Mouse (Mus musculus): ENCODE data around the gene Fli1. TPM values are rescaled to one million over a fixed set of nuclear protein-coding genes. Genes with fewer than 3 reads are reported as not detected.

Gene Fli1
- polyA plus RNA-seq, 1 experiment: not detected

- no peaks in the 10 kb centered on the region for H3K36me3 ChIP-seq (ENCODE audit: control insufficient read depth, insufficient read depth)
- H3ac ChIP-seq (ENCODE audit: control insufficient read depth, insufficient read length): no peak overlapping the region
- no peak overlapping the region for H3K4me3 ChIP-seq
- no peak overlapping the region for H3K4me2 ChIP-seq (ENCODE audit: low read depth)
- H3K79me2 ChIP-seq (ENCODE audit: control insufficient read depth, insufficient read depth): no peaks in the 10 kb centered on the region
- TF ChIP-seq MAX (IDR thresholded peaks at IDR 0.05; ENCODE audit: low read depth) (no peak), REST (IDR thresholded peaks at IDR 0.05; ENCODE audit: insufficient read depth, insufficient read length) (no peak), POLR2AphosphoS2 (IDR thresholded peaks at IDR 0.05; ENCODE audit: insufficient read length, low read depth) (no peak), TCF12 (IDR thresholded peaks at IDR 0.05; ENCODE audit: insufficient read depth, poor library complexity, severe bottlenecking) (no peak), E2F4 (IDR thresholded peaks at IDR 0.05; ENCODE audit: insufficient read depth) (no peak), SRF (IDR thresholded peaks at IDR 0.05; ENCODE audit: control insufficient read depth, insufficient read length, low read depth) (no peak), MYOD1 (IDR thresholded peaks at IDR 0.05; ENCODE audit: control insufficient read depth in 1 of 3, insufficient read length in 2 of 3, low read depth in 2 of 3) (no peak), POLR2A (IDR thresholded peaks at IDR 0.05; ENCODE audit: insufficient read length, low read depth) (no peak), MYOG (IDR thresholded peaks at IDR 0.05; ENCODE audit: control insufficient read depth in 1 of 3, insufficient read depth in 1 of 3, insufficient read length in 2 of 3, low read depth in 2 of 3) (no peak), TCF3 (IDR thresholded peaks at IDR 0.05; ENCODE audit: insufficient read length, low read depth) (no peak), USF1 (IDR thresholded peaks at IDR 0.05; ENCODE audit: low read depth) (no peak)
- H3K27me3 ChIP-seq (ENCODE audit: control insufficient read depth, insufficient read depth, insufficient read length): peaks cover 31% of the 10 kb centered on the region
Observed at GRCm38 (mm10) chr9:32519101-32520051, 23.3 kb downstream of the Fli1 start.

- no peak for TF ChIP-seq MAX (IDR thresholded peaks at IDR 0.05; ENCODE audit: low read depth)
- no peak for TF ChIP-seq USF1 (IDR thresholded peaks at IDR 0.05; ENCODE audit: low read depth)
- TF ChIP-seq CEBPB (IDR thresholded peaks at IDR 0.05; ENCODE audit: insufficient read depth, poor library complexity, severe bottlenecking): no peak
- no peak for TF ChIP-seq MYOG (IDR thresholded peaks at IDR 0.05; ENCODE audit: control insufficient read depth in 1 of 3, insufficient read depth in 1 of 3, insufficient read length in 2 of 3, low read depth in 2 of 3)
- TF ChIP-seq POLR2A (IDR thresholded peaks at IDR 0.05; ENCODE audit: insufficient read length, low read depth): no peak
- no peak for TF ChIP-seq TCF12 (IDR thresholded peaks at IDR 0.05; ENCODE audit: insufficient read depth, poor library complexity, severe bottlenecking)
- TF ChIP-seq MYOD1 (IDR thresholded peaks at IDR 0.05; ENCODE audit: control insufficient read depth in 1 of 3, insufficient read length in 2 of 3, low read depth in 2 of 3): no peak
- TF ChIP-seq TCF3 (IDR thresholded peaks at IDR 0.05; ENCODE audit: insufficient read length, low read depth): no peak
- TF ChIP-seq POLR2AphosphoS2 (IDR thresholded peaks at IDR 0.05; ENCODE audit: insufficient read length, low read depth): no peak
- TF ChIP-seq E2F4 (IDR thresholded peaks at IDR 0.05; ENCODE audit: insufficient read depth): no peak
- no peak for TF ChIP-seq REST (IDR thresholded peaks at IDR 0.05; ENCODE audit: insufficient read depth, insufficient read length)
- no peak for TF ChIP-seq SRF (IDR thresholded peaks at IDR 0.05; ENCODE audit: control insufficient read depth, insufficient read length, low read depth)
- no peak overlapping the region for H3K4me2 ChIP-seq (ENCODE audit: low read depth)
- no peak overlapping the region for H3ac ChIP-seq (ENCODE audit: control insufficient read depth, insufficient read length)
- H3K27me3 ChIP-seq (ENCODE audit: control insufficient read depth, insufficient read depth, insufficient read length): peaks cover 40% of the 10 kb centered on the region
- no peak overlapping the region for H3K4me3 ChIP-seq
- H3K36me3 ChIP-seq (ENCODE audit: control insufficient read depth, insufficient read depth): no peaks in the 10 kb centered on the region
- no peaks in the 10 kb centered on the region for H3K79me2 ChIP-seq (ENCODE audit: control insufficient read depth, insufficient read depth)
Observed at GRCm38 (mm10) chr9:32518351-32519075, 24.1 kb downstream of the Fli1 start.

- peaks cover 54% of the 10 kb centered on the region for H3K27me3 ChIP-seq (ENCODE audit: control insufficient read depth, insufficient read depth, insufficient read length)
- TF ChIP-seq POLR2A (IDR thresholded peaks at IDR 0.05; ENCODE audit: insufficient read length, low read depth) (no peak), POLR2AphosphoS2 (IDR thresholded peaks at IDR 0.05; ENCODE audit: insufficient read length, low read depth) (no peak), CEBPB (IDR thresholded peaks at IDR 0.05; ENCODE audit: insufficient read depth, poor library complexity, severe bottlenecking) (no peak), TCF12 (IDR thresholded peaks at IDR 0.05; ENCODE audit: insufficient read depth, poor library complexity, severe bottlenecking) (no peak), TCF3 (IDR thresholded peaks at IDR 0.05; ENCODE audit: insufficient read length, low read depth) (no peak), USF1 (IDR thresholded peaks at IDR 0.05; ENCODE audit: low read depth) (no peak), SRF (IDR thresholded peaks at IDR 0.05; ENCODE audit: control insufficient read depth, insufficient read length, low read depth) (no peak), MYOG (IDR thresholded peaks at IDR 0.05; ENCODE audit: control insufficient read depth in 1 of 3, insufficient read depth in 1 of 3, insufficient read length in 2 of 3, low read depth in 2 of 3) (no peak), REST (IDR thresholded peaks at IDR 0.05; ENCODE audit: insufficient read depth, insufficient read length) (no peak), MAX (IDR thresholded peaks at IDR 0.05; ENCODE audit: low read depth) (no peak), E2F4 (IDR thresholded peaks at IDR 0.05; ENCODE audit: insufficient read depth) (no peak), MYOD1 (IDR thresholded peaks at IDR 0.05; ENCODE audit: control insufficient read depth in 1 of 3, insufficient read length in 2 of 3, low read depth in 2 of 3) (no peak)
- H3ac ChIP-seq (ENCODE audit: control insufficient read depth, insufficient read length): no peak overlapping the region
- no peak overlapping the region for H3K4me2 ChIP-seq (ENCODE audit: low read depth)
- H3K4me3 ChIP-seq: no peak overlapping the region
- no peaks in the 10 kb centered on the region for H3K79me2 ChIP-seq (ENCODE audit: control insufficient read depth, insufficient read depth)
- no peaks in the 10 kb centered on the region for H3K36me3 ChIP-seq (ENCODE audit: control insufficient read depth, insufficient read depth)
Observed at GRCm38 (mm10) chr9:32516691-32517090, 26.0 kb downstream of the Fli1 start.

Measured in myocyte (in vitro differentiated cells).